Mouse (Mus musculus) lung, postnatal 36 days (tissue): ENCODE measurements around the gene Gm20388.

Experiments
- DNase-seq: peaks from one replicate; pipeline ENCODE4 v3.0.0; 2022; ENCODE audit warnings: mixed read lengths

The Gm20388 gene

GRCm38 (mm10) chr8:122763267-122763738 is 2852.7 kb downstream of the Gm20388 start:
- DNase-seq = peak; percentile 65

- DNase-seq = no peak
Observed at GRCm38 (mm10) chr8:122764790-122765474, 2854.3 kb downstream of the Gm20388 start.

GRCm38 (mm10) chr8:122766189-122766588 is 2855.5 kb downstream of the Gm20388 start:
- DNase-seq = no peak

- DNase-seq = no peak
Observed at GRCm38 (mm10) chr8:122766647-122767200, 2856.1 kb downstream of the Gm20388 start.

- no peak for DNase-seq
Observed at GRCm38 (mm10) chr8:122767229-122767628, 2856.6 kb downstream of the Gm20388 start.

GRCm38 (mm10) chr8:122769251-122770058 is 2858.8 kb downstream of the Gm20388 start:
- no peak for DNase-seq

GRCm38 (mm10) chr8:122772431-122773060 is 2861.9 kb downstream of the Gm20388 start:
- DNase-seq = no peak

- peak; percentile 51 for DNase-seq
Observed at GRCm38 (mm10) chr8:122775285-122776155, 2864.9 kb downstream of the Gm20388 start, which contains the start of gene Acsf3. Acsf3 (plus strand) TSS chr8:122775486.

GRCm38 (mm10) chr8:122777701-122778100 is 2867.1 kb downstream of the Gm20388 start:
- no peak for DNase-seq

- DNase-seq = no peak
Observed at GRCm38 (mm10) chr8:122778703-122779239, 2868.1 kb downstream of the Gm20388 start.

- DNase-seq = no peak
Observed at GRCm38 (mm10) chr8:122779255-122779654, 2868.6 kb downstream of the Gm20388 start.

GRCm38 (mm10) chr8:122784756-122785155 is 2874.1 kb downstream of the Gm20388 start:
- no peak for DNase-seq

- DNase-seq = no peak
Observed at GRCm38 (mm10) chr8:122789796-122790195, 2879.2 kb downstream of the Gm20388 start.

- peak; percentile 46 for DNase-seq
Observed at GRCm38 (mm10) chr8:122793375-122794174, 2882.9 kb downstream of the Gm20388 start.

- no peak for DNase-seq
Observed at GRCm38 (mm10) chr8:122794175-122794454, 2883.5 kb downstream of the Gm20388 start.

GRCm38 (mm10) chr8:122803906-122804761 is 2893.5 kb downstream of the Gm20388 start:
- no peak for DNase-seq

GRCm38 (mm10) chr8:122805349-122805748 is 2894.7 kb downstream of the Gm20388 start:
- DNase-seq = no peak

- no peak for DNase-seq
Observed at GRCm38 (mm10) chr8:122806956-122807538, 2896.4 kb downstream of the Gm20388 start.

GRCm38 (mm10) chr8:122807907-122808306 is 2897.3 kb downstream of the Gm20388 start:
- no peak for DNase-seq

GRCm38 (mm10) chr8:122810376-122810775 is 2899.7 kb downstream of the Gm20388 start:
- DNase-seq = no peak
